Mouse (Mus musculus): ENCODE results near the gene Auts2. TPM values are rescaled to one million over a fixed set of nuclear protein-coding genes. Genes with fewer than 3 reads are reported as not detected.

The Auts2 gene
- polyA plus RNA-seq, 1 experiment from 2014 or later: 1.8 TPM

GRCm38 (mm10) chr5:132186659-132187058 is 356.5 kb downstream of the Auts2 start:
- Histone ChIP-seq H3K27me3 (ENCODE audit: control insufficient read depth, insufficient read depth, low read depth, low read length) (no peaks in the 10 kb centered on the region), H3K4me3 (ENCODE audit: low read depth, low read length) (no peak overlapping the region), H3K9ac (ENCODE audit: low read depth, low read length) (no peak overlapping the region), H3K27ac (ENCODE audit: low read length) (no peak overlapping the region), H3K4me1 (ENCODE audit: control insufficient read depth, low read depth, low read length) (no peaks in the 10 kb centered on the region), H3K9me3 (replicated peaks; ENCODE audit: control insufficient read depth, low read length) (no peaks in the 10 kb centered on the region), H3K4me2 (ENCODE audit: low read depth, low read length) (no peak overlapping the region), H3K36me3 (ENCODE audit: control insufficient read depth, insufficient read depth) (no peaks in the 10 kb centered on the region)
- no peak for ATAC-seq (ENCODE audit: low read depth)
- WGBS (ENCODE audit: insufficient replicate concordance): 50% methylated on average over 3 of the region's 3 CpGs

GRCm38 (mm10) chr5:132186221-132186620 is 356.9 kb downstream of the Auts2 start:
- Histone ChIP-seq H3K9ac (ENCODE audit: low read depth, low read length) (no peak overlapping the region), H3K4me1 (ENCODE audit: control insufficient read depth, low read depth, low read length) (no peaks in the 10 kb centered on the region), H3K27ac (ENCODE audit: low read length) (no peak overlapping the region), H3K36me3 (ENCODE audit: control insufficient read depth, insufficient read depth) (no peaks in the 10 kb centered on the region), H3K4me3 (ENCODE audit: low read depth, low read length) (no peak overlapping the region), H3K9me3 (replicated peaks; ENCODE audit: control insufficient read depth, low read length) (no peaks in the 10 kb centered on the region), H3K4me2 (ENCODE audit: low read depth, low read length) (no peak overlapping the region), H3K27me3 (ENCODE audit: control insufficient read depth, insufficient read depth, low read depth, low read length) (no peaks in the 10 kb centered on the region)
- WGBS (ENCODE audit: insufficient replicate concordance): 75% methylated on average over 7 of the region's 7 CpGs
- ATAC-seq (ENCODE audit: low read depth): no peak

DNA sequence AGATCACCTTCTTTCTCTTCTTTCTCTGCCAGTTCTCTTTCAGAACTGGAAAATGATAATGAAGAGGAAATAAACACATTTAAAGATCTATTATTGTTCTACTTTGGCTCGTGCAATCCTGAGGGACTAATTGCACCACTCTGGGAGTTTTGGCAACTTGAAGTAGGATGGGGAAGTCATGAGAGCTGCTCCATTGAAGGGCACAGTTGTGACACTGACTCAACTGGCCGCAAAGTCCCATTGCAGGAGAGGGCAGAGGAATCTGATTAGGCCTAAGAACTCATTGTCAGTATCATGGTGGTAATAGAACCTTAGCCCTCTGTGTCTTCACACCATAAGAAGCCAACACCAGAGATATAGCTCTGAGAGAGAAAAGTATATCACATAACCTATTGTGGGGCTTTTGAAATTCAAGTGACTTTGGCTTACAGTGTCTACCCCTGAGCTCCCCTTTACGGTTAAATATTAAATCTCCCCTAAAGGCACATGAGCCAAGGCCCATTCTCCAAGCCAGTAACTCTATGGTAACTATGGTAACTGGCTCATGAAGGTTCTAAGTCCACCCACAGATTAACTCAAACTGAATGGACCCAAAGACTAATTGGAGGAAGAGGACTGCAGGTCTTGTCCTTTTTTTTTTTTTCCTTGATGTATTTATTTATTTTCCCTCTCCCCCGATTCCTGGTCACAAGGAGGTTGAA is 358.6 kb downstream of the Auts2 start:
- WGBS (ENCODE audit: insufficient replicate concordance): 47% methylated on average over 4 of the region's 4 CpGs

DNA sequence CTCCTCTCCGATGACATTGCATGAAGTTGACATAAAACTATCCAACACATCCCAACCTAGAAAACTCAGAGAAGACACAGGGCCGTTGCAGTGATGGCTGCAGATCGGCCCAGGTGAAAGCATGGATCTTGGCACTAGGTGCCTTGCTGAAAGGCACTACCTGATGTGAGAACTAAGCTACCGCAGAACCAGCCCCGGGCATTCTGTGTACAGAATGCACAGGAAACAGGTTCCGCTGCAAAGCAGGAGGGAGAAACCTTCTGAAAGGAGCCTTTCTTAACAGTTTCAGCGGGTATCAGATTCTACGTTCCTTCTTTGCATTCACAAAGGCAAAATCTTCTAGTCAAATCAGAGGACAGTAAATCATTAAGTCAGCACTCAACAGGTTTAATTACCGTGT is 361.1 kb downstream of the Auts2 start:
- H3K36me3 ChIP-seq (ENCODE audit: control insufficient read depth, insufficient read depth): no peaks in the 10 kb centered on the region
- H3K27me3 ChIP-seq (ENCODE audit: control insufficient read depth, insufficient read depth, low read depth, low read length): no peaks in the 10 kb centered on the region
- H3K27ac ChIP-seq (ENCODE audit: low read length): no peak overlapping the region
- no peak overlapping the region for H3K4me2 ChIP-seq (ENCODE audit: low read depth, low read length)
- H3K9ac ChIP-seq (ENCODE audit: low read depth, low read length): no peak overlapping the region
- ATAC-seq (ENCODE audit: low read depth): no peak
- H3K4me1 ChIP-seq (ENCODE audit: control insufficient read depth, low read depth, low read length): no peaks in the 10 kb centered on the region
- H3K9me3 ChIP-seq (replicated peaks; ENCODE audit: control insufficient read depth, low read length): no peaks in the 10 kb centered on the region
- WGBS (ENCODE audit: insufficient replicate concordance): 71% methylated on average over 9 of the region's 9 CpGs
- no peak overlapping the region for H3K4me3 ChIP-seq (ENCODE audit: low read depth, low read length)

More for the DNA sequence above, 358.6 kb downstream of the Auts2 start:
- Histone ChIP-seq H3K4me3 (ENCODE audit: low read depth, low read length) (no peak overlapping the region), H3K4me1 (ENCODE audit: control insufficient read depth, low read depth, low read length) (no peaks in the 10 kb centered on the region), H3K36me3 (ENCODE audit: control insufficient read depth, insufficient read depth) (no peaks in the 10 kb centered on the region), H3K9me3 (replicated peaks; ENCODE audit: control insufficient read depth, low read length) (no peaks in the 10 kb centered on the region), H3K4me2 (ENCODE audit: low read depth, low read length) (no peak overlapping the region), H3K9ac (ENCODE audit: low read depth, low read length) (no peak overlapping the region), H3K27ac (ENCODE audit: low read length) (peak overlapping the region; percentile 67), H3K27me3 (ENCODE audit: control insufficient read depth, insufficient read depth, low read depth, low read length) (no peaks in the 10 kb centered on the region)
- peak; percentile 85 for ATAC-seq (ENCODE audit: low read depth)

GRCm38 (mm10) chr5:132170010-132170409 is 373.1 kb downstream of the Auts2 start:
- H3K27ac ChIP-seq (ENCODE audit: low read length): no peak overlapping the region
- no peaks in the 10 kb centered on the region for H3K9me3 ChIP-seq (replicated peaks; ENCODE audit: control insufficient read depth, low read length)
- ATAC-seq (ENCODE audit: low read depth): no peak
- H3K4me1 ChIP-seq (ENCODE audit: control insufficient read depth, low read depth, low read length): no peaks in the 10 kb centered on the region
- 72% methylated on average over 8 of the region's 8 CpGs for WGBS (ENCODE audit: insufficient replicate concordance)
- no peak overlapping the region for H3K9ac ChIP-seq (ENCODE audit: low read depth, low read length)
- no peak overlapping the region for H3K4me2 ChIP-seq (ENCODE audit: low read depth, low read length)
- no peak overlapping the region for H3K4me3 ChIP-seq (ENCODE audit: low read depth, low read length)
- no peaks in the 10 kb centered on the region for H3K36me3 ChIP-seq (ENCODE audit: control insufficient read depth, insufficient read depth)
- H3K27me3 ChIP-seq (ENCODE audit: control insufficient read depth, insufficient read depth, low read depth, low read length): no peaks in the 10 kb centered on the region

DNA sequence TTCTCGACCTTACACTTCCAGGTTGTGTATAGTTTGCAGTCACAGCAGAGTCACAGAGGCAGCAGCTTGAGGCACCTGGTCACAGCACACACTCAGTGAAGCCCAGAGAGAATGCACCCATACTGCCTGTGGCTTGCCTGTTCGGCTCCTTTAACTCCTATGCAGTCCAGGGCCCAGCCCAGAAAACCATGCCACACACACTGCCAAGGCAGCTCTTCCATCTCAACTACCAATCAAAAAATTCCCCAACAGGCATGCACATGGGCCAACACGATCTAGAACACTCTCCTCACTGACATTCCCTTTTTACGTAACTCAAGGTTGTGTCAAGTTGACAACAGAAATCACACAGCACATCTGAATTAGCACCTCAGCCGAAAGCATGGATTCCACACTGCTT is 374.3 kb downstream of the Auts2 start:
- Histone ChIP-seq H3K9ac (ENCODE audit: low read depth, low read length) (no peak overlapping the region), H3K27me3 (ENCODE audit: control insufficient read depth, insufficient read depth, low read depth, low read length) (no peaks in the 10 kb centered on the region), H3K4me1 (ENCODE audit: control insufficient read depth, low read depth, low read length) (no peaks in the 10 kb centered on the region), H3K4me2 (ENCODE audit: low read depth, low read length) (no peak overlapping the region), H3K27ac (ENCODE audit: low read length) (no peak overlapping the region), H3K9me3 (replicated peaks; ENCODE audit: control insufficient read depth, low read length) (no peaks in the 10 kb centered on the region), H3K4me3 (ENCODE audit: low read depth, low read length) (no peak overlapping the region), H3K36me3 (ENCODE audit: control insufficient read depth, insufficient read depth) (no peaks in the 10 kb centered on the region)
- ATAC-seq (ENCODE audit: low read depth): no peak
- 53% methylated on average over 5 of the region's 5 CpGs for WGBS (ENCODE audit: insufficient replicate concordance)

DNA sequence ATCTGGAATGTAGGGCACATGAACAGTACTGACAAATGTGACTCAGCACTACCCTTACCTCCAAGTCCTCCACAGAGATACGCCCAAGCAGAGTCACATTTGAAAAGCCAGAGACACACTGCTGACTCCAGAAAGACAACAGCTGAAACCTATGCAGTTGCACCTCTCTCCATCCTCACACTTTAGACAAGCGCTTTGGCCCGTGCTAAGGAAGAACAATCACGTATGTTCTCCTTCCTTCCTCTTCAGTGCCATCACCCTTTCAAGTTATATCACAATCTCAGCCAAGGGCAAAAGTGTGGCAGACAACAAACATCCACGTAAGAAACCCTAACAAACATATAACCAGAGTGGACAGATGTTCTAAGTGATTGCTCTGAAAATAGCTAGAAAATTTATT is 374.9 kb downstream of the Auts2 start:
- no peak for ATAC-seq (ENCODE audit: low read depth)
- Histone ChIP-seq H3K27ac (ENCODE audit: low read length) (no peak overlapping the region), H3K4me1 (ENCODE audit: control insufficient read depth, low read depth, low read length) (no peaks in the 10 kb centered on the region), H3K27me3 (ENCODE audit: control insufficient read depth, insufficient read depth, low read depth, low read length) (no peaks in the 10 kb centered on the region), H3K9ac (ENCODE audit: low read depth, low read length) (no peak overlapping the region), H3K36me3 (ENCODE audit: control insufficient read depth, insufficient read depth) (no peaks in the 10 kb centered on the region), H3K4me3 (ENCODE audit: low read depth, low read length) (no peak overlapping the region), H3K4me2 (ENCODE audit: low read depth, low read length) (no peak overlapping the region), H3K9me3 (replicated peaks; ENCODE audit: control insufficient read depth, low read length) (no peaks in the 10 kb centered on the region)
- 64% methylated on average over 5 of the region's 5 CpGs for WGBS (ENCODE audit: insufficient replicate concordance)

DNA sequence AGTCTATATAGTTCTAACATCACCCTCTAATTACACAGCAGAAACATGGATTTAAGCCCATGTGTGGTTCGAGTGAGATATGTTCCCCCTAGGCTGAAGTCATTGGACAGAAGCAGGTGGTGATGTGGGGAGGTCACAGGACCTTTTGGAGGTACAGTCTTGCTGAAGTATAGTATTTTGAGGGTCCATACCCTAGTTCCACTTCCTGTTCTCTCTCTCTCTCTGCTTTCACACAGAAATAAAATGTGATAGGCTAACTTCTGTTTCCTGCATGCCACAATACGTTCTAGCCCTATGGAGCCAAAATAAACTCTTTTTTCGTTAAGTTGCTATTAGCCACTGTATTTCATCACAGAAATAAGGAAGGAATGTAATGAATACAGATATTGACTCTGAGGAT is 376.6 kb downstream of the Auts2 start:
- H3K4me1 ChIP-seq (ENCODE audit: control insufficient read depth, low read depth, low read length): no peaks in the 10 kb centered on the region
- H3K4me3 ChIP-seq (ENCODE audit: low read depth, low read length): no peak overlapping the region
- H3K27me3 ChIP-seq (ENCODE audit: control insufficient read depth, insufficient read depth, low read depth, low read length): no peaks in the 10 kb centered on the region
- no peak overlapping the region for H3K9ac ChIP-seq (ENCODE audit: low read depth, low read length)
- H3K27ac ChIP-seq (ENCODE audit: low read length): no peak overlapping the region
- H3K36me3 ChIP-seq (ENCODE audit: control insufficient read depth, insufficient read depth): no peaks in the 10 kb centered on the region
- WGBS (ENCODE audit: insufficient replicate concordance): 33% methylated on average over 3 of the region's 3 CpGs
- H3K9me3 ChIP-seq (replicated peaks; ENCODE audit: control insufficient read depth, low read length): no peaks in the 10 kb centered on the region
- no peak overlapping the region for H3K4me2 ChIP-seq (ENCODE audit: low read depth, low read length)
- ATAC-seq (ENCODE audit: low read depth): no peak

DNA sequence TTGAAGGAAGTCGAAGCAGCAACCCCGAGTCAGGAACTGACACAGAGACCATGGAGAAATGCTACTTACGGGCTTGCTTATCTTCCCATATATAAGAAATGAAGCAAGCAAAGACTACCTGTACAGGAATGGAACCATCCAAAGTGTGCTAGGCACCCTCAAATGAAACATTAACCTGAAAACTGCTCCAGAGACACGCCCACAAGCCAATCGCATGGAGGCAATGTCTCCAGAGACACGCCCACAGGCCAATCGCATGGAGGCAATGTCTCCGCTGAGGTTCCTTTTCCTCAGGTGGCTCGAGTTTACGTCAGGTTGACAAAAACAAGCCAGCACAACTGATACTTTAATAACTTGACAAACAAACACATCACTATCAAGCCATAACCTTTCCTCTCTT is 379.2 kb downstream of the Auts2 start:
- H3K4me2 ChIP-seq (ENCODE audit: low read depth, low read length): no peak overlapping the region
- H3K9me3 ChIP-seq (replicated peaks; ENCODE audit: control insufficient read depth, low read length): no peaks in the 10 kb centered on the region
- H3K4me1 ChIP-seq (ENCODE audit: control insufficient read depth, low read depth, low read length): no peaks in the 10 kb centered on the region
- ATAC-seq (ENCODE audit: low read depth): no peak
- H3K9ac ChIP-seq (ENCODE audit: low read depth, low read length): no peak overlapping the region
- WGBS (ENCODE audit: insufficient replicate concordance): 70% methylated on average over 10 of the region's 10 CpGs
- H3K27ac ChIP-seq (ENCODE audit: low read length): no peak overlapping the region
- no peaks in the 10 kb centered on the region for H3K36me3 ChIP-seq (ENCODE audit: control insufficient read depth, insufficient read depth)
- no peak overlapping the region for H3K4me3 ChIP-seq (ENCODE audit: low read depth, low read length)
- H3K27me3 ChIP-seq (ENCODE audit: control insufficient read depth, insufficient read depth, low read depth, low read length): no peaks in the 10 kb centered on the region
